Mouse (Mus musculus) neural tube, embryonic 14.5 days (tissue): ENCODE data around the gene 4930563M21Rik. TPM values are rescaled to one million over a fixed set of nuclear protein-coding genes. Genes with fewer than 3 reads are reported as not detected.

Experiments used
- ATAC-seq: fragments of 200-750 bp; cut with Nextera tagmentation; 2 replicates; pipeline ENCODE4 v1.8.0; 2017; ENCODE audit warnings: low read depth, mild to moderate bottlenecking, moderate TSS enrichment, moderate library complexity
- H3K27ac ChIP-seq: fragments of 300-500 bp; sonication (generic); 2 replicates; pipeline ENCODE4 v1.5.1; 2014; ENCODE audit warnings: low read depth, mild to moderate bottlenecking, control low read depth, low read length, moderate library complexity, mixed read lengths
- H3K27me3 ChIP-seq: fragments of 300-500 bp; sonication (generic); 2 replicates; pipeline ENCODE4 v1.6.1; 2014; ENCODE audit warnings: low read length; ENCODE audit not compliant: control insufficient read depth, insufficient read depth
- H3K36me3 ChIP-seq: fragments of 300-500 bp; sonication (generic); 2 replicates; pipeline ENCODE4 v1.6.1; 2014; ENCODE audit warnings: low read length, mixed read lengths; ENCODE audit not compliant: control insufficient read depth, insufficient read depth
- H3K4me1 ChIP-seq: fragments of 300-500 bp; sonication (generic); 2 replicates; pipeline ENCODE4 v1.6.1; 2014; ENCODE audit warnings: low read length; ENCODE audit not compliant: control insufficient read depth, insufficient read depth
- H3K4me2 ChIP-seq: fragments of 300-500 bp; sonication (generic); 2 replicates; pipeline ENCODE4 v1.6.1; 2014; ENCODE audit warnings: mild to moderate bottlenecking, low read depth, low read length, control low read depth
- H3K4me3 ChIP-seq: fragments of 300-500 bp; sonication (generic); 2 replicates; pipeline ENCODE4 v1.5.1; 2014; ENCODE audit warnings: low read depth, low read length, control low read depth, mixed read lengths
- H3K9ac ChIP-seq: fragments of 300-500 bp; sonication (generic); replicated peaks from 2 replicates; pipeline ENCODE4 v1.6.1; 2014; ENCODE audit warnings: low read depth, mild to moderate bottlenecking, control low read depth, low read length, mixed read lengths
- H3K9me3 ChIP-seq: fragments of 300-500 bp; sonication (generic); 2 replicates; pipeline ENCODE4 v1.6.1; 2016; ENCODE audit warnings: low read length; ENCODE audit not compliant: control insufficient read depth
- WGBS: fragments of 180-500 bp; shearing (Covaris S2); extraction: QIAGEN DNeasy Blood & Tissue Kit; methylation state at CpG from one replicate; pipeline ENCODE4 v1.1.7; 2014; 5-methylcytosine and 5-hydroxymethylcytosine counted together
- polyA plus RNA-seq: library from polyadenylated mRNA; unstranded; fragments of >200 nt; fragmentation: Nextera tagmentation; extraction: Ambion mirVana; gene quantifications from 2 replicates; pipeline ENCODE4 v1.2.1, GENCODE M21; 2014

Gene 4930563M21Rik
- polyA plus RNA-seq, 1 experiment from 2014 or later = not detected

GRCm38 (mm10) chr9:55946819-55947218, 63.5 kb downstream of the 4930563M21Rik start:
- Histone ChIP-seq H3K36me3 (no peaks in the 10 kb centered on the region), H3K4me3 (no peak overlapping the region), H3K4me1 (no peaks in the 10 kb centered on the region), H3K9me3 (no peaks in the 10 kb centered on the region), H3K27ac (no peak overlapping the region), H3K9ac (no peak overlapping the region), H3K4me2 (no peak overlapping the region), H3K27me3 (no peaks in the 10 kb centered on the region)
- ATAC-seq = no peak
- 14% methylated on average over 1 of the region's 1 CpGs for WGBS

GRCm38 (mm10) chr9:55941356-55941755, 69.0 kb downstream of the 4930563M21Rik start:
- Histone ChIP-seq H3K36me3 (no peaks in the 10 kb centered on the region), H3K27me3 (no peaks in the 10 kb centered on the region), H3K4me2 (no peak overlapping the region), H3K9me3 (no peaks in the 10 kb centered on the region), H3K4me3 (no peak overlapping the region), H3K4me1 (peaks cover 8% of the 10 kb centered on the region; the same call in 1 of the 2 replicates), H3K27ac (no peak overlapping the region), H3K9ac (no peak overlapping the region)
- no peak for ATAC-seq

GRCm38 (mm10) chr9:55938618-55938985, 71.7 kb downstream of the 4930563M21Rik start:
- H3K4me2 ChIP-seq = peak overlapping the region; percentile 65
- no peaks in the 10 kb centered on the region for H3K36me3 ChIP-seq
- H3K27me3 ChIP-seq = no peaks in the 10 kb centered on the region
- WGBS = 66% methylated on average over 6 of the region's 6 CpGs
- no peak overlapping the region for H3K9ac ChIP-seq
- ATAC-seq = no peak
- H3K4me1 ChIP-seq = peaks cover 8% of the 10 kb centered on the region; the same call in 1 of the 2 replicates
- H3K27ac ChIP-seq = no peak overlapping the region
- no peaks in the 10 kb centered on the region for H3K9me3 ChIP-seq
- H3K4me3 ChIP-seq = peak overlapping the region; percentile 74

- Histone ChIP-seq H3K27ac (peak within 1 kb of the TSS; percentile 86), H3K27me3 (no peaks in the 10 kb centered on the region), H3K9me3 (no peaks in the 10 kb centered on the region), H3K9ac (peak within 1 kb of the TSS; percentile 88), H3K4me3 (peak within 1 kb of the TSS; percentile 74), H3K36me3 (no peaks in the 10 kb centered on the region), H3K4me1 (peaks cover 8% of the 10 kb centered on the region; the same call in 1 of the 2 replicates), H3K4me2 (peak within 1 kb of the TSS; percentile 65)
- peak; percentile 98 for ATAC-seq
- under 1% methylated on average over 53 of the region's 60 CpGs for WGBS
Observed at GRCm38 (mm10) chr9:55937664-55938617, 72.4 kb downstream of the 4930563M21Rik start, which contains the start of gene Scaper. Gene Scaper (minus strand): TSS chr9:55938119.

- peak overlapping the region; percentile 88 for H3K9ac ChIP-seq
- 0 out of 2 replicates have a peak, but pooled peaks have one; percentile 35 for ATAC-seq
- H3K27me3 ChIP-seq = no peaks in the 10 kb centered on the region
- H3K4me2 ChIP-seq = peak overlapping the region; percentile 65
- peak overlapping the region; percentile 74 for H3K4me3 ChIP-seq
- H3K9me3 ChIP-seq = no peaks in the 10 kb centered on the region
- no peaks in the 10 kb centered on the region for H3K36me3 ChIP-seq
- WGBS = 27% methylated on average over 5 of the region's 5 CpGs
- peak overlapping the region; percentile 86 for H3K27ac ChIP-seq
- peaks cover 8% of the 10 kb centered on the region; the same call in 1 of the 2 replicates for H3K4me1 ChIP-seq
Observed at GRCm38 (mm10) chr9:55937224-55937663, 73.1 kb downstream of the 4930563M21Rik start.

- H3K4me2 ChIP-seq = no peak overlapping the region
- H3K9me3 ChIP-seq = no peaks in the 10 kb centered on the region
- 84% methylated on average over 1 of the region's 1 CpGs for WGBS
- H3K27me3 ChIP-seq = no peaks in the 10 kb centered on the region
- no peaks in the 10 kb centered on the region for H3K36me3 ChIP-seq
- H3K9ac ChIP-seq = no peak overlapping the region
- H3K27ac ChIP-seq = no peak overlapping the region
- no peak for ATAC-seq
- H3K4me3 ChIP-seq = no peak overlapping the region
- peaks cover 5% of the 10 kb centered on the region; the same call in 1 of the 2 replicates for H3K4me1 ChIP-seq
Observed at GRCm38 (mm10) chr9:55932482-55932881, 77.9 kb downstream of the 4930563M21Rik start.

GRCm38 (mm10) chr9:55918579-55918978, 91.8 kb downstream of the 4930563M21Rik start:
- no peaks in the 10 kb centered on the region for H3K36me3 ChIP-seq
- H3K27me3 ChIP-seq = no peaks in the 10 kb centered on the region
- H3K4me1 ChIP-seq = no peaks in the 10 kb centered on the region
- no peak overlapping the region for H3K4me3 ChIP-seq
- no peak overlapping the region for H3K4me2 ChIP-seq
- 70% methylated on average over 3 of the region's 3 CpGs for WGBS
- no peaks in the 10 kb centered on the region for H3K9me3 ChIP-seq
- H3K9ac ChIP-seq = no peak overlapping the region
- no peak overlapping the region for H3K27ac ChIP-seq
- ATAC-seq = no peak

GRCm38 (mm10) chr9:55916751-55917150, 93.6 kb downstream of the 4930563M21Rik start:
- H3K36me3 ChIP-seq = no peaks in the 10 kb centered on the region
- ATAC-seq = no peak
- no peak overlapping the region for H3K4me3 ChIP-seq
- no peak overlapping the region for H3K27ac ChIP-seq
- no peaks in the 10 kb centered on the region for H3K4me1 ChIP-seq
- H3K4me2 ChIP-seq = no peak overlapping the region
- no peaks in the 10 kb centered on the region for H3K27me3 ChIP-seq
- H3K9me3 ChIP-seq = no peaks in the 10 kb centered on the region
- H3K9ac ChIP-seq = no peak overlapping the region
